Mouse (Mus musculus) frontal cortex, adult (tissue): ENCODE data around the gene Gjb3.

Source experiments
- ATAC-seq: cut with Nextera tagmentation; 2 replicates; pipeline ENCODE4 v1.9.2; 2017; ENCODE audit warnings: mild to moderate bottlenecking, moderate library complexity, mixed read lengths; ENCODE audit not compliant: low TSS enrichment

The Gjb3 gene

GRCm38 (mm10) chr4:127337668-127338067 lies 7.0 kb upstream of the Gjb3 start:
- ATAC-seq, result no peak

GRCm38 (mm10) chr4:127334870-127335504 lies 4.3 kb upstream of the Gjb3 start:
- ATAC-seq, result no peak

- ATAC-seq, result no peak
Measured at GRCm38 (mm10) chr4:127331171-127331570, 527 bp upstream of the Gjb3 start.

- ATAC-seq, result no peak
Measured at GRCm38 (mm10) chr4:127329751-127330150, 893 bp downstream of the Gjb3 start.

DNA sequence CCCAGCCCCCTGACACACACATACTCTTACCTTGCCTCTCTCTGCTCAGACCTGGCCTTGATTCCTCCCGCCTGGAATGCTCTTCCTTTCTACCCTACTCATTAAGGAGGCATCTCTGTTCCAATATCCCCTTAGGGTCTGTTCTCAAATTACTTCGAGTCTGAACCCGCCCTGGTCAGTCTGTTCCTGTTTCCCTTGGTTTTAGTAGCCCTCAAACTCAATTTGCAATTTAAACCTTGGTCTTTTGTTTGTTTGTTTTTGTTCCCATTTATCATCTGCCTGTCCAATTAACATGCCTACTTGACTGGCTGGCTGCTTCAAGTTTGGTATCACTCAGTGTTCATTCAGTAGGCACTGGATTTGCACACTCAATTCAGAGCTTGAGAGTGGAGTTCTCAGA lies 1.6 kb downstream of the Gjb3 start:
- ATAC-seq, result no peak

DNA sequence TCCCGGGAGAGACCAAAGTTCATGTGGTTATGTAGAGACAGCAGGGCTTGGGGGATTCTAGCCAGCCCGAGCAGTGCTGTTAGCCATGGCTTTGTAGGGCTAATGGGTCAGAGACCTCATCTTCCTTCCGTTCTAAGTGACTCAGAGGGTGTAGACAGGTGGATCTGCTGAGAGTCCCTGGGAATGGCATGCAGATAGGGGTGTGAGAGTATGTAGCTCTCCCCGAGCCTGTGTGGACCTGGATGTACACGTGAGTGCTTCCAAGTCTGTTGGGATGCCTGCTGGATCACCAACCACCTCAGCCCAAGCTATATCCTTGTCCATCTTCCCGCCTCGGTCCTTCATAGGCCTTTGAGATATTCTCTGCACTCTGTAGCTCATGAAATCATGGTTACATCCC lies 2.3 kb downstream of the Gjb3 start:
- ATAC-seq, result no peak

DNA sequence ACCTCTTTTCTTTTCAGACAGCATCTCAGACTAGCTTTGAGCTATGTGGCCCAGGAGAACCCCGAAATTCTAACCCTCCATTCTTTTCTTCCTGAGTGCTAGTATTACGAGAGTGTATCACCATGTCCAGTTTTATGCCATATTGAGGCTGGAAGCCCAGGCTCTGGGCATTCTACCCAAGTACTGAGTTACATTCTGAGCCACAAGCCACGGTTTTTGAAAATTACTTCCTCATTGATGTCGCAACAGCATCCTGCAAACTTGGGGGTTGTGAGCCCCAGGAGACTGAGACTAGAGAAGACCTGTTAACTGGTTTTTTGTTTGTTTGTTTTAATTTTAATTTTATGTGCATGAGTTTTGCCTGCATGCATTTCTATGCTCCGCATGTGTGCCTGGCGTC lies 2.9 kb downstream of the Gjb3 start:
- no peak for ATAC-seq

- ATAC-seq, result no peak
Measured at GRCm38 (mm10) chr4:127327258-127327657, 3.4 kb downstream of the Gjb3 start.

- no peak for ATAC-seq
Measured at GRCm38 (mm10) chr4:127325276-127325675, 5.4 kb downstream of the Gjb3 start.

- peak; percentile 98 for ATAC-seq
Measured at GRCm38 (mm10) chr4:127324759-127325158, 5.9 kb downstream of the Gjb3 start.

GRCm38 (mm10) chr4:127324296-127324695 lies 6.3 kb downstream of the Gjb3 start:
- no peak for ATAC-seq

GRCm38 (mm10) chr4:127323651-127324050 lies 7.0 kb downstream of the Gjb3 start:
- no peak for ATAC-seq

DNA sequence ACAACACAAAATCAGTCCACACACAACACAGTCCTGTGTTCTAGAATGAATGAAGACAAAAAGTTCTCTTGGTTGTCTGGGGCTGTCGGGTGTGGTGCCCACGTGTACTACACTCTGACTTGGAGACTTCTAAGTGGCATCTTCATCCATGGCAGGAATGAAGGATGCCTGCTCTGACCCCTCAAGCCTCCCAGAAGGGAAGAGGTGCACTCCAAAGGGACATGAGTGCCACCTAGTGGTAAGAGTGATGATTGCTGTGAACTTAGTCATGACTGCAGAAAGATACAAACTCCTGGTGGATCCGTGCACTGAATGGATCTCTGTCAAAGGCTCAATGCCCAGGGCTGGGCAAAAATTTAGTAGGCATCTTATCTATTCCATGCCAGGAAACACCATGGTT lies 11.0 kb downstream of the Gjb3 start:
- peak; percentile 80 for ATAC-seq

- ATAC-seq, result no peak
Measured at GRCm38 (mm10) chr4:127317143-127317542, 13.5 kb downstream of the Gjb3 start.

GRCm38 (mm10) chr4:127315753-127316152 lies 14.9 kb downstream of the Gjb3 start:
- no peak for ATAC-seq

GRCm38 (mm10) chr4:127314585-127314984 lies 16.1 kb downstream of the Gjb3 start:
- ATAC-seq, result peak; percentile 47; the same call in 1 of the 2 replicates

GRCm38 (mm10) chr4:127313861-127314260 lies 16.8 kb downstream of the Gjb3 start, which contains the start of gene Gja4:
TSS of gene Gja4 (minus strand) at chr4:127314039.
- ATAC-seq, result peak; percentile 95

GRCm38 (mm10) chr4:127312349-127312748 lies 18.3 kb downstream of the Gjb3 start:
- ATAC-seq, result no peak

- no peak for ATAC-seq
Measured at GRCm38 (mm10) chr4:127311561-127311960, 19.1 kb downstream of the Gjb3 start.

DNA sequence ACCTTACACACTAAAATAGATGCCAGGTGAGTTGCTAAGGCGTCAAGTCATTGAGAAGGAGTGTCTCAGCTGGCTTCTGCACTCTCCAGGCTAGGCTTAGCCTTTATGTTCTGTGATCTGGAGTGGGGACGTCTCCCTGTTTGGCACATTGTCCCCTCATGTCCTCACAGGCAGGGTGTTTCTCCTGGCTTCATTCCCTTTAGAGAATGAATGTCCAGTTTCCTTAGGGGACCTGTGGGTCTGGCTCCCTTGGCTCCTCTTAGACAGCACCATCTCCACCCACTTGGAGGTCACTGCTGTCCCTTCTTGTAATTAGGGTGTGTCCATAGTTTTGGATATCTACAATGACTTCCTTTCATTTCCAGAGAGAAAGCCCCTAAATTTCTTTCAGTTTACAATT lies 23.7 kb downstream of the Gjb3 start:
- ATAC-seq, result no peak

GRCm38 (mm10) chr4:127303796-127304195 lies 26.8 kb downstream of the Gjb3 start:
- no peak for ATAC-seq

DNA sequence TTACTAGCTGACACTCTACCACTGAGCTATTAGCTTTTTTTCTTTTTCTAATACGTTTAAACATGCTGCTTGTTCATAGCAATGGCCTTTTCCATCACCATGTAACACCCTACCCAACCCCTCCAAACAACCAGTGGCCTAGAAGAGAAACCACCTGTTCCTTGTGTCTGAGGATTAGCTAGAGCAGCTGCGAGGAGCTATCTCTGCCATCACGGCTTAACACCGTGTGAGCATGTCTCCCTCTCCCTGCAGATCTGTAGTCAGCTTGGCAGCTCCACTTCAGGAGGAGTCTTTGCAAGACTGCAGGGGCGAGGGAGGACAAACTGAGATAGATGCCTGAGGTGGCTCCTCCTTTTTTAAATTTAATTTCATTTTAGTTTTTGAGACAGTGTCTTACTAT lies 30.1 kb downstream of the Gjb3 start:
- no peak for ATAC-seq

DNA sequence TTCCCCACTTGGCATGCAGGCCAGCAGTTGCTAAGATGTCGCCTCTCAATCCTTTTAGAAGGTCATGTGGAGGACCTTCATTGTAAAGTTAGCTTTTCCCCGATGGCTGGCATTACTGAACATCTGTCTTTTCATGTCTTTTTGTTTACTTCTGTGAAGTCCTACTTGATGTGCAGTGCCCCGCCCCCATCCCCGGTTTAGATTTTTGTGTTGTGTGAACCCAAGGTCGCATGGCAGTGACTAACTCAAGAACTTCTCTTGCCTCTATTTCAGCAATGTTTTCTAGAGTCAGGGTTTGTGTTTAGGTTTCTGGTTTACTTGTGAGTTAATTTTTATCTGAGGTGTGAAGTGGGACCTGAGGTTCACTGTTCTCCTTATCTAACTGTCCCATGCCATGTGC lies 38.0 kb downstream of the Gjb3 start:
- ATAC-seq, result no peak

DNA sequence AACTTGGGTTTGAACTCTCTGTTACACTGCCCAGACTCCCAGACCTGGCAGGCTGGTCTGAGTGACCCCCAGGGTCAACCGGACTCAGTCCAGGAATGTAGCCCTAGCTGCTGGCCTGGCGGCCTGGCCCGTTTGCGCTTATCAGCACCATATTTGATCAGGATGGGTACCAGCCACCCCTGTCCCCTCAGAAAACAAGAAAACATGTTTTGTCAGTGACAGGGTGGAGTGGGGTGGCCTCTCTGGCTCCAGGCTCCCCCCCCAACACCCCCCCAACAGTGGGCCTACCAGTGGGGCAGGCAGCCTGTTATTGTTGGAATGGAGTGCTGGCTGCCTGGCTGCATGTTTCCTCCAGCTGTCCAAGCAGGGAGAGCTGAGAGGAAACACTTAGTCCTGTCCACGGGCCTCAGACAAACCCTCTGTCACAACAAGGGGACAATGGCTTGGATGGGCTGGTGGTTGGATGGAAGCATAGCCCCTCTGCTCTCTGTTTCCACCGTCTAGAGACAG lies 41.5 kb downstream of the Gjb3 start:
- no peak for ATAC-seq
